Mouse (Mus musculus): ENCODE data around the gene Kcnrg.
"Not testable (repeated sequence)": the region's sequence is repeated elsewhere in the genome, so short reads cannot be mapped to it uniquely, and the experiment has no call there.

Gene Kcnrg

DNA sequence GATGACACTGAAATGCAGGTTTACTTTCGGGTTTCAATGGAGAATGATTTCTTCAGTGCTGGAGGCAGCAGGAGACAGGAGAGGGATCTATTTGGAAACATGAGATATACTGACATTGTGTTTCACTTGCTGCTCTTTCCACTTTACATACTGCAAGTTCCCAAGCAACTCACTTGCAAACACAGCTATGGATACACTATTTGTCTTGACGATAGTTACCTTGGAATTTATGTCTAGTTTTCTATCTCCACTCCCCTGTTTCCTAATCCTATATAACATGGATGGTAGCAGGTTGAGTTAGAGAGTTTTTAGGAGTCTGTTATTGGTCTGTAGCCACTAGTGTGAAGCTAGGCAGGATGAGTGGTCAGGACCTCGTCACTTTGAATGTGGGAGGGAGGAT lies at the start of gene Kcnrg:
Gene Kcnrg, plus strand, starts transcription at position 301 of the 400 bp plus-strand sequence.
- in situ Hi-C loops (cut with MboI): no loop called here

DNA sequence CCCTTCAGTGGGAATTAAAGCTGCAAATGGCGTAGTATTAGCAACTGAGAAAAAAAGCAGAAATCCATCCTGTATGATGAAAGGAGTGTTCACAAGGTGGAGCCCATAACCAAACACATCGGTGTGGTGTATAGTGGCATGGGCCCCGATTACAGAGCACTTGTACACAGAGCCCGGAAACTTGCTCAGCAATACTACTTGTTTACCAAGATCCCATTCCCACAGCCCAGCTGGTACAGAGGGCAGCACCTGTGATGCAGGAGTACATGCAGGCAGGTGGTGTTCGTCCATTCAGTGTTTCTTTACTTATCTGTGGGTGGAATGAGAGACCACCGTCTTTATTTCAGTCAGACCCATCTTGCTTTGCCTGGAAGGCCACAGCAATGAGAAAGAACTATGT lies 48.4 kb upstream of the Kcnrg start:
- in situ Hi-C loops (cut with MboI): no loop called here

DNA sequence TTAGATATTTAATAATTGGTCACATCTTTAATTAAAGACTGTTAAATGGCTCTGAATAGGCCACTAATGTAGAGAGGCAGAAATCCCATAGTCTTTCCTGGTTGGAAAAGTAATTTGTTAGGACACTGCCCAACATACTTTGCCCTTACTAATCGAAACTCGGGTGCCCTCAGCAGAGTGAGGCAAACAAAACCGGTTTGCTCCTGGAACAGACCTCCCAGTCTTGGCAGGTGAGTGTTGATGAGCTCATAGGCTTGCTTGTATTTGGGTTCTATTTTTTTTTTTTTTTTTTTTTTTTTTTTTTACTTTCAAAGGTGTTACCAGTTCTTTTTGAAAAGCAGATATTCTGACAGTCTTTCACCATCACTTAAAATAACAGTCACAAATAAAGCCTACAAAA lies 47.4 kb upstream of the Kcnrg start:
- in situ Hi-C loops (cut with MboI): no loop called here

DNA sequence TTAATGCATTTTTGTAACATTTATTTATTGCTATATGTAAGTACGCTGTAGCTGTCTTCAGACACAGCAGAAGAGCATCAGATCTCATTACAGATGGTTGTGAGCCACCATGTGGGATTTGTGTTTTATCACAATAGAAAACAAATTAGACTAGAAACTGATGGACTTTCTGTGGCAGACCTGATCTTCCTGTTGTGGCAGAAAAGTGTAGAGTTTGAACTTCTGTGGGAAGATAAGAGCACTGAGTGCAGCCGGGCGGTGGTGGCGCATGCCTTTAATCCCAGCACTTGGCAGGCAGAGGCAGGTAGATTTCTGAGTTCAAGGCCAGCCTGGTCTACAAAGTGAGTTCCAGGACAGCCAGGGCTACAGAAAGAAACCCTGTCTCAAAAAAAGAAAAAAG lies 41.0 kb upstream of the Kcnrg start:
- in situ Hi-C loops (cut with MboI): not testable (repeated sequence)

DNA sequence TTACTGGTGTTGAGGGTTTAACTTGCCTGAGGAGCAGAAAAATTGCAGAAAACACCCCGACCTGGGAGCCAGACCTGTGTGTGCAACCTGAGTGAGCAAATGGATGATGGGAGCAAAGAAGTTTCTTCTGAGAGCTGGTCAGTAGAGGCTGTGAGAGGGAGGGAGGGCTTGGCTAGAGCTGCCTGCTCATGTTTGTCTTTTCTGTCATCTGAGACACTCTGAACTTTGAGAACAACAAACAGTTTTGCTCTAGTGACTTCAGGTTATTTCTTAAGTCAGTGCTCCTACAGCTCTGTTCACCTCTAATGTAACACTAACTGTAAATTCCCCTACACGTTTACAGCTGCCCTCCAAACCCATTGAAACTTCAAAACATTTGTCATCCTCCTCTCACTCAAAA lies 37.9 kb upstream of the Kcnrg start:
- in situ Hi-C loops (cut with MboI): no loop called here

DNA sequence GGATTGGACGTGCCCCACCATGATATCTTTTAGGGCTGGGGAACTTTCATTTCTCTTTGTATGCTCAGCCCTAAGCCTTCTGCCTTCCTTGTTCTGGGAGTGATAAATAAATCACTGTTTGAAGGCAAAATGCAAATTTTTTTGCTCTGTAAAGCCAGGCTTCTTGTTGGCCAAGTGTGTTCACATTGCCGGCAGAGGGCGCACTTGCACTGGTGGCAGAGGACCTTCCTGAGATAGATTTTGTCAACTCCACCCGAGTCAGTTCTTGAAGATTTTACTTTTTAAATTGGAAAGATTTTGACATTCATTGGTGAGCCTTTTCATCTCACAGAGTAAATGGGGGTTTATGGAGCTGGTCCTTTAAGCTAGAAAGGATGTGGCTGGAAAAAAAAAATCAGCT lies 35.9 kb upstream of the Kcnrg start:
- in situ Hi-C loops (cut with MboI): loop anchor here (10.0 kb wide), 3 partner anchors 463 to 883 kb away; partner anchors contain the start of gene Gucy1b2

DNA sequence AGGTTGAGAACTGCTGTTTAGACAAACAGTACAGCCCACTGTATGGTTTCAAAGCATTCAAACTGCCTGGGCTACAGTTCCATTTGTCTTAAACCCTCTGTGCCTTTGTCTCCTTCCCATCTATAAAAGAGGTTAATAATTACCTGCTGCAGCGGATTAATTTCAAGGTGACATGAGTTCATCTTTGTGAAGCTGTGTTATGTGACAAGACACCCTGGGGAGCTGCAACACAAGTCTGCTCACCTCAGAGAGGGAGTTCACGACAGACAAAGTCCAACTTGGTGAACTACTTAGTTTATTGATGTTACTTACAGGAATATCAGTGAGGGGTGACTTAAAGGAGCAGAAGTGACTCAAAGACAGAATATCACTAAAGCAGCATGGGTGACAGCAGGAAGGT lies 35.1 kb upstream of the Kcnrg start:
- in situ Hi-C loops (cut with MboI): loop anchor here (10.0 kb wide), 3 partner anchors 463 to 883 kb away; partner anchors contain the start of gene Gucy1b2

DNA sequence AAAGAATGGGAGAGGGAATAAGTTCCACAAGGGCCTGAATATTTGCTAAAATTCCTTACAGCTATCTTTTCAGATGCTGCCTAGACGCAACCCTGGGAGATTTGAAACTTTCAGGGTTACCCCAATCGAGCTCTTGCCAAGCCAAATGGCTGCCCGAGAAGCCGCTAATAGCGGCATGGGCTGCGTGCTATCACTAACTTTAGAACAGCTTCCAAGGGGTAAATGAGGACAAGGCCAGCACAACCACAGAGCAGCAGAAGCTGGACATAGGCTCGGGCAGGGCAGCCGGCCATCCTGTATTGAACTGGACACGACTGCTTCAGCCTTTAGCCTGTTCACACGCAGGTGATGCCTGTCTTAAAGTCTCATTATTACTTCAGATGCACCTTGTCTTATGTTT lies 32.2 kb upstream of the Kcnrg start:
- in situ Hi-C loops (cut with MboI): loop anchor here (10.0 kb wide), 3 partner anchors 460 to 880 kb away; partner anchors contain the start of gene Gucy1b2

DNA sequence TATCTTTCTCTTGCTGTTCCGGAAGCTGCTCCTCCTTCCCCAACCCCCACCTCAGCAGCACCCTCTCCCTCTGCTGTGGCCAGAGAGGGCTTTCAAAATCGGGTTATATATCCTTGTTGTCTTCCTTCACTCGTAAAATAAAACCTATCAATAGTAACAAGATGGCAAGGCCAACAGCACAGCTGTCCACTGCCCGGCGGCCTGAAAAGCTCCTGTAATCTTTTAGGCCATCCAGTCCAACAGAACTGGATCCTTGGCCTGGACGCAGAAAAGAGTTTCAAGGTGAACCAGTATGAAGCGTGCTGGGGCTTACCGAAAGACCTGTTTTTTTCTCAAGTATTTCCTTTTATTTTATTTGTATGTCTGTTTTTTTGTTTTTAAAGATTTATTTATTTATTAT lies 31.3 kb upstream of the Kcnrg start:
- in situ Hi-C loops (cut with MboI): loop anchor here (10.0 kb wide), 3 partner anchors 459 to 879 kb away; partner anchors contain the start of gene Gucy1b2

DNA sequence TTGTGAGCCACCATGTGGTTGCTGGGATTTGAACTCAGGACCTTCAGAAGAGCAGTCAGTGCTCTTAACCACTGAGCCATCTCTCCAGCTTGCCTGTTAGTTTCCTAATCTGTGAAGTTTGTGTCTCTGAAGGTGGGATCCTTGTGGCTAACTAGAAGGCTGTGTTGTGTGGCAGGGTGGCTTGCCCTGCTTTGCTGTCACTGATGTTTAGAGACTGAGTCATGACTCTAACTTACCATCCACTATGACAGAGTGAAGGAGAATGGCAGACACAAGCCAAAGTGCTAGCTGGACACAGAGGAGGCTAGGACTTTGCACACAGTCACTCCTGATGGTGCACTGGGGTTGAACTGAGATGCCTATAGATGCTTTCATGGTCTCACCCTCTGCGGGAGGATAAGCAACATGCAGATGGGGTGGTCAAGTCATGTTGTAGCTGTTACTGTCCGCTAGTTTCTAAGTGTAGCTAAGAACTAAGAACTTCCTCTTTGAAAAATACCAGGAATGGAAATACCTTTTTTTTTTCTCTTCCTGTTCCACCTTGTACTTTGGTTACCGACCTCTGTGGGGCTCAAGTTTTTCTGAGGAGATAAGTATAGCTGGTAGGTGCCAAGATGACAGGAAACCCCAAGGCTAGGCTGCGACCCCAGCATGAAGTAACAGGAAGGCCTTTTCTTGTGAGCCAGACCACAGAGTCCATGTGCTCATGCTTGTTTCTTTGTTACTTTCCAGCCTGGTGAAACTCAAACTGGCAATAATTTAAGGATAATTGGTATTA lies 17.8 kb upstream of the Kcnrg start:
- in situ Hi-C loops (cut with MboI): no loop called here

DNA sequence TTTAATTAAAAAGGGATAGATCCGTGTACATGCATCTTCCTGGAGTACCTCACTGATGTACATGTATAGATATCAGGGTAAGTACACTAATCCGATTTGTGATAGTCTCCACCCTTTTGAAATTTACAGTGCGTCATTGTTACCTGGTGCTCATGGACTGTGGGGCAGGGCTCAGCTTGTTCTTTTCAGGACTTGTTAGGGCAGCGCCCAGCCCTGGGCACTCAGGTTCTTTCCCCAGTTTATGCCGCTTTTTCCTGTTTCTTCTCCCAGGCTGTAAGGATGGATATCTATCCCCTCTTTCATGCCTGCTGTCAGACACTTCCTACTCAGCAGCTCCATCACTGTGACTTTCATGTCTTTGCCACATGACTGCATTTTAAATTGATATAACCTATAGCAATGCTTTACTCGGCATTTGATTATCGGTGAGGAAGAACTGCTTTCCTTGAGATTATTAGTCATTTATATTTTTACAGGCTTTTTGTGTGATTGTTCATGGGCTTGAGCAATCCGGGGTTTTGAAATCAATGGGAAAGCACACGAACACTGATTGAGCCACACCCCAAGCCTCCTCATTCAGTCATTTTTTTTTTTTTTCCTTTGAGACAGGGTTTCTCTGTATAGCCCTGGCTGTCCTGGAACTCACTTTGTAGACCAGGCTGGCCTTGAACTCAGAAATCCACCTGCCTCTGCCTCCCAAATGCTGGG lies 10.4 kb upstream of the Kcnrg start:
- in situ Hi-C loops (cut with MboI): no loop called here

DNA sequence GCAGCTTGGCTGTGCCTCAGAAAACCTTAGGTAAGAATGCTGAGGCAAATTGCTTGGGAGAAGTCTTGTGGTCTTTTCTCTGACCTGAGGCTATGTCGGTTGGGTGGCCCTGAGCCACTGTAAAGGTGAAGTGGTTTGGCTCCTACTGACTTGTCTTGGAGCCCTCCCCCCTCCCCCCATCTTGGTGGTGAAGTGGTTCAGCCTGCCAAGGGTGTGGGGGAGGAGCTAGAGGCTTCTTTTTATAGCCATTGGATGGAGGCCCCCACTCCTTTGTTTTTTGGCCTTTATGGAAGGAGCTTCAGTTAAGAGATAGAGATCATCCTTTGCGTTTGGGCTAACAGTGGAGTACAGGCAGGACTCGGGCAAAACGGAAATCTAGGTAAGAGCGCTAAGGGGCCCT lies 9.3 kb upstream of the Kcnrg start, which contains the start of gene Trim13:
Gene Trim13, plus strand, starts transcription at position 280 of the 400 bp plus-strand sequence.
- in situ Hi-C loops (cut with MboI): no loop called here

DNA sequence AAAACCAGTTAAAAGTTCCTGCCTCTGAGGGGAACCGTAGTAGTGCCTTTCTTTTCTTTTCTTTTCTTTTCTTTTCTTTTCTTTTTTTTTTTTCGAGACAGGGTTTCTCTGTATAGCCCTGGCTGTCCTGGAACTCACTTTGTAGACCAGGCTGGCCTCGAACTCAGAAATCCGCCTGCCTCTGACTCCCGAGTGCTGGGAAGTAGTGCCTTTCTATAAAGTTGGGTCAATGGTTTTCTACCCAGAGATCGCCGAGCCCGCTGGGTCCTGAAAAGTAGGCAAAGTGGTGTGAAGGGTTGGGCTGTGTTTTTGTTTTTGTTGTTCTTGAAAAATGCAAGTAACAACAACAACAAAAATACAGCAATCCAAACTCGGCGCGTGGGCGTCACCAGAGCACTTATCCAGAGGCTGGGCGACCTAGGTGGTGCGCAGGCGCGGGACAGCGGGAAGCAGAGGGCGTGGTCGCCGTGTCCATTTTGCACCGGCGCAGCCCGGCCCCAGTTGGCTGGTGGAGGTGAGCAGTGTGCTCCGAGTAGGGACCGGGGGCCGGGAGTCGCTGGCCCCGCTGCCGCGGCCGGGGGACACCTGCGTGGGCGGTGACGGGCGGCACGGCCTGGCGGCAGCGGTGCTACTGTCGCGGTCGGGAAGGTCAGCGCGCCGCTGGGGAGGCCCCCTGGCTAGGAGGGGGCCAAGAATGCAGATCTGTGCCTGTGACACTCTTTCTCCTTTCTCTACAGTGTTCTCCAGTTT lies 8.0 kb upstream of the Kcnrg start:
- in situ Hi-C loops (cut with MboI): no loop called here

DNA sequence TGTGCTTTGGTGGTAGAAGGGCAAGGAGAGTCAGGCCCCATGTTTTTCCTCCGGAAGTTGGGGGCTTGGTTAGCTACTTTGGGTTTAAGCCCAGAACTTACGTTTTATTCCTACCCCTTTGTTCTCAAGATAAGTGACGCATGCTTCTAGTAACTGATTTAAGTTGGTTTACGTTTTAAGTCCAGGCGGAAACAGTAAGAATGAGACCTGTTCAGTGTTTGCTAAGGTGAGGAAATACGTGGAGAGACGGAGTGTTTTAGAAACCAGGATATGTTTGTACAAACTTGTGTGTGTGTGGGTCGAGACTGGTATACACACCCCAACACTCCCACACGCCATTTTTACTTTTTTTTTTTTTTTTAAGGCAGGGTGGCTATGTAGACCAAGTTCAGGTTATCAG lies 5.9 kb upstream of the Kcnrg start:
- in situ Hi-C loops (cut with MboI): no loop called here

DNA sequence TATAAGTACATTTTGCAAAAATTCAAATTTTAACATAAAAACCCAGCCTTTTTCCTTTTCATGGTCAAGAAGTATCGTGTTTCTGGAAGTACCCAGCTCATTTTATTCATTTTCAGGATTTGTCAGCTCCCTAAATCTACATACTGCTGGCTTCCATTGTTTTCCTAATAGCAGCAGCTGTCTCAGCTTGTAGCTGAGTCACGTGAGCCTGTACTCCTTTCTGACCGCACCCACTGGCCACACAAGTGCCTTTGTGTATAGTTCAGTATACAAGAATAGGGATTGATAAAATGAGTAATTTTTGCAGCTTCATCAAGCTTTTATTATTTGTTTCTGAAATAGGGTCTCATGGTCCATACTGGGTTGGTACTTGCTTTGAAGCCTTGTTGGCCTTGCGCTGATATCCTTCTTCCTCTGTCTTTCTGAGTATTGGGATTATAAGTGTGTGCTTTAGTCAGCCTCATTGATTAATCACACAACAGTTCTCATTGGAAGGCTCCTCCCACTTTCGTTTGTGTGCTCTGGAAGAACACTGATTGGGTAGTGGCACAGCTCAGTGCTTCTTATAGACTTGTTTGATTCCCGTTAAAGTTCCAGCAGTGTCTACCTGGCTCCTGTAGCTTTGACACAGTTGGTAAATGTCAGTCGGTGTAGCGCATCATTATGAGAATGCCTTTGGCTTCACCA lies 4.0 kb upstream of the Kcnrg start:
- in situ Hi-C loops (cut with MboI): no loop called here

DNA sequence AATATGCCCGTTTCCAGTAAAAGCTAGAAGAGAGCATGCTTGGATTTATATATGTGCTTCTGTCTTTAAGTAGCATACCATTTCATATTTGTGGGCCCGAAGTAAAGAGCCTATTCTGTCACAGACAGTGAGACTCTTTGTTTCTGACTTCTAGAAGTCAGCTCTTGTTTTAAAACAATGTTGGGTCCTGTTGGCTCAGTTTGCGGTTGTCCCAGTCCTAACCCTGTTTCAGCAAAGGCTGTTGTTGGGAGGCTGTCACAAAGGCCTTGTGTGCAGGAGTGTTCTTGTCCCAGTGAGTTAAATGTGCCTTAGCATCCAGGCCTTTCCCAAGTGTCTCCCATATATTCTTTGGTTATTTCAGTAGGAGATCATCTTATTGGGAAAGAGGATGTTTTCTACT lies 3.2 kb upstream of the Kcnrg start:
- in situ Hi-C loops (cut with MboI): no loop called here

DNA sequence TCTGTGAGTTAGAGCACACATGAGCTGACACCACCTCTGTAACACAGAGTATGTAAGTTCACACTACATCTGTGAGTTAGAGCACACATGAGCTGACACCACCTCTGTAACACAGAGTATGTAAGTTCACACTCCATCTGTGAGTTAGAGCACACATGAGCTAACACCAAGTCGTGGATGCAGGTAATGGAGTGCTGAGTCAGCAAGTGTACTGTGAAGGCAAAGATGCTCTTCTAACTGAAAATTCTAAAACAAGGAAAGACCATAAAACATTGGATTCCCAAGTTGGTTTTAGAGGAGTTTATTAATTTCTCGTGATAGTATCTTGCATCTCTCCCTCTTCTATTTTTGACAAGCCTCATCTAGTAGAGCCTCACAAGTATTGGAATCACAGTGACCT lies 1.2 kb upstream of the Kcnrg start:
- in situ Hi-C loops (cut with MboI): not testable (repeated sequence)

DNA sequence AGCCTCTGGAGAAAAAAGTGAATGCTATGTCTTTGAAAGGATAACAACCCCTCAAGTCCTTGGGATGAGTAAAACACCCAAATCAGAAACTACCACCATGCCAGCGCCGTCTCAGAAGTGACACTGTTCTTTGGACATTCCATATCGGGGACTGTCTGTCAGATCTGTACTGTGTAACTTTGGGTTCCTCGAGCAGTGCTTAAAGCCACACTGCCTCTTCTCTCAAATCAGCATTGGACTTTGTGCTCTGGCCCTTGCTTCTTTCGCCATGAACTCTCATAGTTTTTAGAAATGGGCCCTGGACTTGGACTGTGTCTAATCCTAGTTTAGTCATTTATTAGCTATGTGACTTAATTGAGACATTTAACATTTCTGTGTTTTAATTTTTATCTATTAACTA lies 4.5 kb downstream of the Kcnrg start:
- in situ Hi-C loops (cut with MboI): no loop called here

DNA sequence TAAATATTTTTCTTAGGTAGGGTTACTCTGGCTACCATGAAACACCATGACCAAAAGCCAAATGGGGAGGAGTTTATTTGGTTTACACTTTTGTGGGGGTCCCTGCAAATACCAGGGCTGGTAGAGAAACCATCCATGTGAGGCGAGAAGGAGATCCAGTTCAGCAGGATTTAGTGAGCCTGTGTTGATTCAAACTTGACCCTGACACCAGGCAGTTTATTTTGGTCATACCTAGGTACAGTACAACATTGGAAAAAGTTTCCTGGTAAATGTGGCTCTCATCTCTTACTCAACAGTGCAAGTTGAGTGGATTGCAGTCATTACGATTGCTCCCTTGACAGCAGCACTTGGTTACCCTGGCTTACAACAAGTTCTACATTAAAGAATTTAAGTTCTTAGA lies 6.1 kb downstream of the Kcnrg start:
- in situ Hi-C loops (cut with MboI): no loop called here

DNA sequence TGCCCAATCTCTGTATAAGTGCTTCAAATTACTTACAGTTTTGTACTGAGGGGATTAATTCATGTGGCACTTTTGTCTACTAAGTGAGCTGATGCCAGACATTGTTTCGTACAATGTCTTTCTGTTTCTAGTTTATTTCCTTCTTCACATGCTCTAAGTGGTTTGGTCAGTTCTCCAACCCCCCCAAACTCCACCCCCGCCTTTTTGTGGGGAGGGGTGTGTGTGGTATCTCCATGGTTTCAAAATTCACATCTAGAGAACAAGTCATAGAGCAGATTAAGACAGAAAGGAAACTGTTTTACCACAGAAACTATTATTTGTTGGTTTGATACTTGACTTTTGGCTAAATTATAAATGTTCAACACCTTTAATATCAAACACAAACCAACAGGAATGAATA lies 13.1 kb downstream of the Kcnrg start:
- in situ Hi-C loops (cut with MboI): no loop called here

DNA sequence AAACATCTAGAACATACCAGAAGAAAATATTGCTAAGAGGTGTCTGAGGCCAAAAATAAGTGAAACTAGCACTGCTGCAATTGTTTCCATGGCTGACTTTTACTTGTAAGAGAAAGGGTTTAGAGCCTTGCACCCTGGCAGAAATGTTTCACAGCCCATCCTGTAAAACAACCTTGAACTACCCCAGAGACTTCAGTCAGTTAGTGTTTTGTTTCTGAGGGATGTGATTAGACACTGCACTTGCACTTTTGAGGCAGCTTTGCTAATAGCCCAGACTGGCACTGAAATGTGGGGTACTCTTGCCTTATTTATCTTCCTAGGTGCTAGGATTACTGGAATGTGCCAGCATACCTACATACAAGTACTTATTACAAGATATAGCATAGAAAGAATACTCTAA lies 28.7 kb downstream of the Kcnrg start:
- in situ Hi-C loops (cut with MboI): no loop called here

DNA sequence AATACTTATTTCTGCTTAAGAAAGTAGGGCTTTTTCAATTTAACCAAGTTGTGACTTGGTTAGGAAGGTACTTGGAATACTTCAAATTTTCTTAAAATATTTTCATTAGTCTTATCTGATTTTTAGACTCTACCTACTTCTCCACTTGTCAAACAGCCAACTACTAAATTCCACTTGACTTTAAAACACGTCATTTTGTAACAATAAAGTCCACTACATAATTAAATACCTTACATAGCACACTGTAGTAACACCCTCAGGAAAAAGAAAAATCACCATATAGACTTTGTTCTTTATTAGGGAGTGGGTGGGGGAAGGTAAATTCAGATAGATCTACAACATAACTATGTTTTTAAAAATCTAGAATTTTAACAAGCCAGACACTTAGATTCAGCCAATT lies 35.4 kb downstream of the Kcnrg start:
- in situ Hi-C loops (cut with MboI): no loop called here
